Mouse (Mus musculus): ENCODE data around the gene C1rb. TPM values are rescaled to one million over a fixed set of nuclear protein-coding genes. Genes with fewer than 3 reads are reported as not detected.

C1rb gene
- polyA plus RNA-seq (2014; fragmentation: Illumina TruSeq; extraction: RNeasy Lipid Tissue Mini Kit (QIAGEN cat#74804)), result not detected

DNA sequence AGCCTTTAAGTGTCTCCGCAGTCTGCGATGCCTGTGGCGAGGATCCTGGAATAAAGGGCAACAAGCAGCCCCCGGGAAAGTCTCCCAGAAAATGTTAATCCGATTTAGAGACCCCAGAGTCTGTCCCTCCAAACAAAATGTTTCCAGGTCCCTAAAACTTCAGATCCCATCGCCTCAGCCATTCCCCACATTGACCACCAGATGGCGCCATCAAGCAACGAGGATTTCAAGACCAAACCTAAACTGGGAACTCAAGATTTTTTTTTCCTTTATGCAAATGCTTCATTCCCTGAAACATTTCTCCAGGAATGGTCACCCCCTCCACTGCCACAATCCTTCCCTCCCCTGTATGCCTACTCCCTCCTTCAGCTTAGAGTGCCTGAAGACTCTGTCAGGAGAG lies at the start of gene C1rb:
TSS of gene C1rb (plus strand) at position 269 of the 400 bp plus-strand sequence.

DNA sequence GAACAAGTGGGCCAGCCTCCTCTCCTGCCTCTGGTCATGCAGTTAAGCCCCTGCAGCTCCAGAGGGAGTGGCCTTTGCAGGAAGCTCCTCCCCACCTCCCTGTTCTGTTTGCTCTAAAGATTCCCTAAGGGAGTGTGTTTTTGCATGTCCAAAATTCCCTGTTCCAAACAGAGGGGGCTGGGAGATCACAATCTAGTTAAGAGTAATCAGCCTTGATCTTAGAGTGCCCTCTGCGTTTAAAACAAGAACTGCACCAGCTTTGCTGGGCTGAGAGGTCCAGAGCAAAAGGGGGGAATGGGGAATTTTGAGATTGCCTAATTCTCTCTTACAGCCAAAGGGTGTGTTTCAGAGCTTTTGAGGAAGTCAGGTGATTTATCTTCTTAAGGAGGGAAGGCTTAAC lies 27.8 kb upstream of the C1rb start, which contains the start of gene C1s1:
TSS of gene C1s1 (minus strand) at position 76 of the 400 bp plus-strand sequence.

Other genes with a start within 250 kb of the C1rb start
- 8.8 TPM for gene Pex5, start 155.2 kb upstream of the C1rb start, polyA plus RNA-seq (2014; fragmentation: Illumina TruSeq; extraction: RNeasy Lipid Tissue Mini Kit (QIAGEN cat#74804))
- gene Clstn3, start 105.5 kb upstream of the C1rb start, polyA plus RNA-seq (2014; fragmentation: Illumina TruSeq; extraction: RNeasy Lipid Tissue Mini Kit (QIAGEN cat#74804)), result 0.97 TPM
- 3.4 TPM for gene C1rl, start 77.2 kb upstream of the C1rb start, polyA plus RNA-seq (2014; fragmentation: Illumina TruSeq; extraction: RNeasy Lipid Tissue Mini Kit (QIAGEN cat#74804))
- gene C1ra, start 57.9 kb upstream of the C1rb start, polyA plus RNA-seq (2014; fragmentation: Illumina TruSeq; extraction: RNeasy Lipid Tissue Mini Kit (QIAGEN cat#74804)), result 29.5 TPM
- gene C1s1, start 27.9 kb upstream of the C1rb start, polyA plus RNA-seq (2014; fragmentation: Illumina TruSeq; extraction: RNeasy Lipid Tissue Mini Kit (QIAGEN cat#74804)), result 221 TPM
- 0.40 TPM for gene C1s2, start 65.8 kb downstream of the C1rb start, polyA plus RNA-seq (2014; fragmentation: Illumina TruSeq; extraction: RNeasy Lipid Tissue Mini Kit (QIAGEN cat#74804))
- gene Lpcat3, start 92.7 kb downstream of the C1rb start, polyA plus RNA-seq (2014; fragmentation: Illumina TruSeq; extraction: RNeasy Lipid Tissue Mini Kit (QIAGEN cat#74804)), result 40.5 TPM
- 13.2 TPM for gene Emg1, start 141.9 kb downstream of the C1rb start, polyA plus RNA-seq (2014; fragmentation: Illumina TruSeq; extraction: RNeasy Lipid Tissue Mini Kit (QIAGEN cat#74804))
- 26.3 TPM for gene Phb2, start 142.0 kb downstream of the C1rb start, polyA plus RNA-seq (2014; fragmentation: Illumina TruSeq; extraction: RNeasy Lipid Tissue Mini Kit (QIAGEN cat#74804))
- gene Ptpn6, start 168.4 kb downstream of the C1rb start, polyA plus RNA-seq (2014; fragmentation: Illumina TruSeq; extraction: RNeasy Lipid Tissue Mini Kit (QIAGEN cat#74804)), result 4.1 TPM
- gene Grcc10, start 171.1 kb downstream of the C1rb start, polyA plus RNA-seq (2014; fragmentation: Illumina TruSeq; extraction: RNeasy Lipid Tissue Mini Kit (QIAGEN cat#74804)), result 2.1 TPM
- gene Gm45234, start 185.7 kb downstream of the C1rb start, polyA plus RNA-seq (2014; fragmentation: Illumina TruSeq; extraction: RNeasy Lipid Tissue Mini Kit (QIAGEN cat#74804)), result not detected
- 0.66 TPM for gene Atn1, start 186.2 kb downstream of the C1rb start, polyA plus RNA-seq (2014; fragmentation: Illumina TruSeq; extraction: RNeasy Lipid Tissue Mini Kit (QIAGEN cat#74804))
- 0.48 TPM for gene Eno2, start 199.4 kb downstream of the C1rb start, polyA plus RNA-seq (2014; fragmentation: Illumina TruSeq; extraction: RNeasy Lipid Tissue Mini Kit (QIAGEN cat#74804))
- 3.8 TPM for gene Lrrc23, start 209.4 kb downstream of the C1rb start, polyA plus RNA-seq (2014; fragmentation: Illumina TruSeq; extraction: RNeasy Lipid Tissue Mini Kit (QIAGEN cat#74804))
- gene Spsb2, start 238.4 kb downstream of the C1rb start, polyA plus RNA-seq (2014; fragmentation: Illumina TruSeq; extraction: RNeasy Lipid Tissue Mini Kit (QIAGEN cat#74804)), result not detected
- gene Tpi1, start 244.0 kb downstream of the C1rb start, polyA plus RNA-seq (2014; fragmentation: Illumina TruSeq; extraction: RNeasy Lipid Tissue Mini Kit (QIAGEN cat#74804)), result 12.8 TPM